Mouse (Mus musculus) right cerebral cortex, postnatal 36 days (tissue): ENCODE results near the gene Plcb1.
"Not testable (repeated sequence)": the region's sequence is repeated elsewhere in the genome, so short reads cannot be mapped to it uniquely, and the experiment has no call there.

Experiments used
- DNase-seq, 2 experiments: peaks; one replicate each; pipeline ENCODE4 v3.0.0; 2022; ENCODE audit warnings: low spot score in 2 of 2, mixed read lengths in 1 of 2

The Plcb1 gene

GRCm38 (mm10) chr2:134968380-134968779 is 182.5 kb downstream of the Plcb1 start:
- no peak for DNase-seq

GRCm38 (mm10) chr2:134972376-134972775 is 186.5 kb downstream of the Plcb1 start:
- DNase-seq: no peak

GRCm38 (mm10) chr2:134974711-134975110 is 188.8 kb downstream of the Plcb1 start:
- no peak for DNase-seq

GRCm38 (mm10) chr2:134976796-134977330 is 191.0 kb downstream of the Plcb1 start:
- peak in 1 of 2 experiments; percentile 32 for DNase-seq

GRCm38 (mm10) chr2:134977641-134978040 is 191.8 kb downstream of the Plcb1 start:
- DNase-seq: no peak

- no peak for DNase-seq
Measured at GRCm38 (mm10) chr2:134981394-134981793, 195.5 kb downstream of the Plcb1 start.

GRCm38 (mm10) chr2:134984884-134985283 is 199.0 kb downstream of the Plcb1 start:
- no peak for DNase-seq

GRCm38 (mm10) chr2:134987978-134988377 is 202.1 kb downstream of the Plcb1 start:
- DNase-seq: no peak

GRCm38 (mm10) chr2:134989650-134990292 is 203.9 kb downstream of the Plcb1 start:
- DNase-seq: no peak

- DNase-seq: no peak
Measured at GRCm38 (mm10) chr2:135007134-135007533, 221.3 kb downstream of the Plcb1 start.

GRCm38 (mm10) chr2:135007885-135008284 is 222.0 kb downstream of the Plcb1 start:
- DNase-seq: not testable (repeated sequence)

GRCm38 (mm10) chr2:135010371-135010770 is 224.5 kb downstream of the Plcb1 start:
- DNase-seq: peak in 1 of 2 experiments; percentile 68

- DNase-seq: no peak
Measured at GRCm38 (mm10) chr2:135015501-135015900, 229.6 kb downstream of the Plcb1 start.

GRCm38 (mm10) chr2:135018275-135018674 is 232.4 kb downstream of the Plcb1 start:
- no peak for DNase-seq

GRCm38 (mm10) chr2:135018708-135019107 is 232.8 kb downstream of the Plcb1 start:
- DNase-seq: no peak

GRCm38 (mm10) chr2:135019588-135019987 is 233.7 kb downstream of the Plcb1 start:
- DNase-seq: no peak

- no peak for DNase-seq
Measured at GRCm38 (mm10) chr2:135029288-135029687, 243.4 kb downstream of the Plcb1 start.

GRCm38 (mm10) chr2:135029700-135030099 is 243.8 kb downstream of the Plcb1 start:
- DNase-seq: no peak

- DNase-seq: no peak
Measured at GRCm38 (mm10) chr2:135035640-135036260, 249.9 kb downstream of the Plcb1 start.

- DNase-seq: no peak
Measured at GRCm38 (mm10) chr2:135048791-135049190, 262.9 kb downstream of the Plcb1 start.

GRCm38 (mm10) chr2:135049283-135049682 is 263.4 kb downstream of the Plcb1 start:
- DNase-seq: peak in 1 of 2 experiments; percentile 22

- DNase-seq: no peak
Measured at GRCm38 (mm10) chr2:135051540-135052288, 265.8 kb downstream of the Plcb1 start.
